Mouse (Mus musculus) cerebellum, postnatal 25 days (tissue): ENCODE measurements around the gene Chrm3.

Experiments used
- DNase-seq, 2 experiments: peaks; one replicate each; pipeline ENCODE4 v3.0.0; 2021; ENCODE audit warnings: mixed read lengths in 2 of 2

Gene Chrm3

DNA sequence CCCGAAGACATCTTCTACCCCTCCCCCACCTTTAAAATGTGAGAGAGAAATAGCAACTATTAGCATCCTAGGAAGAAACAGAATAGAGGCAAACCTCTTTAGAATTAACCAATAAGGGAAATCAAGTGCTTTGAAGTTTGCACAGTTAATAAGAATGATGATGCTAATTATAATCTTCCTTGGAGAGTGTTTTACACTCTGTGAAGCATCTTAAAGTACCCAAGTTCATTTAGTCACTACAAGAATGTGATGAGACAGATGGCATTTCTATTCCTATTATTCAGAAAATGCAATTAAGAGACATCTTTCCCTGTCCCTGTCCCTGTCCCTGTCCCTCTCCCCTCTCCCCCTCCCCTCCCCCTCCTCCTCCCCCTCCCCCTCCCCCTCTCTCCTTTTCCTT, 382.9 kb downstream of the Chrm3 start:
- no peak for DNase-seq

DNA sequence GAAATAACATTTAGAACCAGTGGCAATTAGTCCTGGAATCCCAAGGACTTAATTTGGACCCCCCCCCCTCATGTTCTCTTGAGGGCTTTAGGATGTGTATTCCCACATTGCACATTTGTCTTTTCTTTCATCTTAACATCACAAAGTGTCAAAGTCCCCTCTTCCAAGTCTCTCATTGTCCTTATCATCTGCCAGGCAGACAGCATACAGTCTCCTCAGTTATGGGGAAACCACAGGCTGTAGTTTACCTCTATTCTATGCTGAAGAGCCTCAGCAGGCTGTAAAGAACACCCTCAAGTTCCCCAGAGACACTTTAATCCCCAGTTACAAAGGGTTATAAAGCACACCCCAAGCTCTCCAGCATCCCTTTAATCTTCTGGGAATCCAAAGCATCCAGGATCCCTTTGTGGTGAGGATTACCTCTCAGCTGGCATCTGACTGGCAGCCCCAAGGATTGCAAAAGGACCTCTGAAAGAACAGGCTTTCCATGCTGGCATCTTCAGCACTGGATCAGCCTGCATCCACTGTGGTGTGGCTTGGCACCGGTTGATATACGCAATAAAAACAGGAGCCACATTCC, 386.8 kb downstream of the Chrm3 start:
- no peak for DNase-seq

DNA sequence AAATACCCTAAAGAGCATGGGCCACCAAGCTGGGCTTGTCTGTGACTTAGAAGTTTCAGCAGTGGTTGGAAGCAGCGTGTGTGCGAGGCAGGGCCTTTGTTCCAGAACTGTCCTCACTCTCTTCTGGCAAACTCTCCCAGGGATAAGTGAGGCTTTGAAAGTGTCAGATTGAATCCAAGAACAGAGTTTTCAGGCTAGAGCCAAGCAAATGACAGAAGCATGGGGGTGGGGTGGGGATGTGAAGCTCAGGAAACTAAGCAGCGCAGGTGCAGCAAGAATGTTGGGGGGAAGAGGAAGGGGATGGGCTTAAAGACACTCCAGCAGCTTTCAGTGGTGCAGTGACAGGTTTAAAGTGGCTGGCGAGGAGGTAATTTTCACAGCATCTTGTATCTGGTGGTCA, 388.8 kb downstream of the Chrm3 start:
- DNase-seq: no peak

DNA sequence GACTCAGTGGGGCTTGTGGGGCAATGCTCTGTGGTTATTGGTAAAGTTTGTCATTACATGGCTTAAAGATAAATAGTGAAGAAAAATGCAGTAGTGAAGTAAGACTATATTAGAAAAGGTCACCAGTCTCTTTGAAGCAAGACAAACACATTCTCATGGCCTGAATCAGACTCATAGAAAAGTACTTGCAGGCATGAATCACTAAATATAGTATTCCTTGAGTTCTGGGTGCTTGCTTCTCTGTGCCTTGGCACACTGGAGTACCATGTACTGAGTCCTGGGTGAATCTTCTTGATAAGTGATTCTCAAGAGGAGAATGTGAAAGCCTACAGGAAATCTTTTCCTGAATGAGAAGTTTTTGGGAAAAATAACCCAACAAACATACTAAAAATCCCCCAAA, 408.0 kb downstream of the Chrm3 start:
- DNase-seq: no peak

DNA sequence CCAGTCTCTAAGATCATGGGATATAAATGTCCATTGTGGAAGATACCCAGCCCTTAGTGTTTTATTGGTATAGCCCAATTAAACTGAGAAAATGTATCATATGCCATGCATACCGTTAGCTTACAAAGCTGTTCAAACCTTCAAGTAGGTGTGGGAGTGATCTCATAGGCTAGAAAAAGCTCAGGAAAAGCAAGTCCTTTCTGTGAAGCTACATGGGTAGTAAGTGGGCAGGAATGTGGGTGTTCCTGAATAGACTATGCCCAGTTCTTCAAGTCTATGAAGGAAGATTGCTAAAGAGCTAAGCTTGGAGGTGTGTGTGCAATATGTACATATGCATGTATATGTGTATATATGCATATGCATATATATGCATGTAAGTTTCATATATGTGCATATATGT, 409.3 kb downstream of the Chrm3 start:
- DNase-seq: no peak

DNA sequence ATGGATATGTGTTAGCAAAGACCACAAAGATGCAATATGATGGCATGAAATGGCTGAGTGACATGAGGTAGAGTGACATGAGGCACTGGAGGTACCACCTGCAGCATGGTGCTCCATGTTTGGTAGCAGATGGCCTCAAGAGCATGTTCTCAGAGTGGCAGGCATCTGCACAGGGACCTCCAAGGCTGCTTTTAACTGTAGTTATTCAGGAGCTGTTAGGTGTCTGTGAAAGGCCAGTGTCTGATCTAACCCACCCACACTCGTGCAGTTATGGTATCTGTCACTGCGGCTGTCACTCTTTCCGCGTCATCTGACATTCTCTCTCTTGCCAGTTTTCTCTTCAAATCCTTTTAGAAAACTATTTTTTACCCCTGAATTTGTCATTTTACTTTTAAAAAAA, 411.6 kb downstream of the Chrm3 start:
- no peak for DNase-seq

DNA sequence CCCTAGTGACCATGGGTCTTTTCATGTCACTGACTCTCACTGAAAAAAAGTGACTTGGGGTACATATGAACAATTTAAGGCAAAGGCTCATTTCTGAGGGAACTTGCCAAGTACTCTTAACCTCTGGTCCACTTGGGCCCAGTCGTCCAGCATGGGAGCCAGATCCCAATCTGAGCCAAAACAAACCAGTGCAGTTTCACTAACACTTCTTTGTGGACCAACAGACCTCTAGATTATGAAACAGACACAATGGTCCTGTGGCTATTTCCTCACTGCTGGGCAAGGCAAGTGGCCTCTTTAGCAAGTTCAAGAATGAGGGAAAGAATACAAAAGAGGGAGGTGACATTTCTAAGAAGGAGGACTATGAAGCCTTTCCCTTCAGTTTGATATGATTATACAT, 420.5 kb downstream of the Chrm3 start:
- DNase-seq: no peak

DNA sequence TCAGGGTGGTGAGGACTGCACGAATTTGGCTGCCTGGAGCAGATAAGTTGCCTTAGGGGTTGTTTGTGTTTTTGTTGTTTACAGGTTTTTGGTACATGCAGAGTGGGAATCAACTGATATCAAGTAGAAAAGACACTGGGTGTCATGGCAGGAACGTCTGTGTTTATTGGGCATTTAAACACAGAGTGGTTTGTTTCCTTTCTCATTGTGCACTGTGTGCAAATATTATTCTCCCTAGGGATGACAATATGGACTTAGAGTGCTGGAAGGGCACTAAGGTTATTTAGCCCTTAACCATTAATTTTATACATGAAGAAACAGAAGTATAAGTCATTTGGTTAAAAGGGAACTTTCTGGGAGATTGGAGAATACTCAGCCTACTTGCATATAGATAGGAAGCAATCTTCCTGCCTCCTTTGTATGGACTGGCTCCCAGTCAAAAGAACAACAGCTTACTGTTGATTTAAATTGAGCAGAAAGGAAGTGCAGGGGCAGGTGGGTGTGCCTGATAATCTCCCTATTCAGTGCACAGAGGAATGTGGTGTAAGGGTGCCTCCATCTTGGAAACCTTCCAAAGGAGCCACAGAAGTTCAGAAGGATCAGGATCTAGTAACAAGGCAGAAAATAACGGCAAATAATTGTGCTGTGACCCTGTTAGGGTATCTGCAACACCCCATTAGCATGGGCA, 421.7 kb downstream of the Chrm3 start:
- no peak for DNase-seq

DNA sequence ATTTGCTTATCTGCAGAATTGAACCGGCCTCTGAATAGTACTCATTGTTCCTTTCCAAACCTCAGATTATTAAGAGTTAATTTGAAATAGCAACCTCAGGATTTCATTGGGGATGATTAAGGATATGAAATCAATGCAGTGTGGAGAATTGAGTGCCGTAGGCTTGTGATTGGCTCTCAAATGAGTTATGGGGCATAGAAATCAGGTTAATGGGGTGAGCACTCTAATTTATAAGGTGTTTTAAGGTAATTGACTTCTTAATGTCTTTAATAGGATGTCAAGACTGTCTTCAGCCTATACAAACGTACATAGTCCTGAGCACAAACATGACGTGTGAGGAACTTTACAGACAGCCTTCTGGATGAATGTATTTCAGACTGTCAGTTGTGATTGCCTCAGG, 427.9 kb downstream of the Chrm3 start:
- DNase-seq: no peak

DNA sequence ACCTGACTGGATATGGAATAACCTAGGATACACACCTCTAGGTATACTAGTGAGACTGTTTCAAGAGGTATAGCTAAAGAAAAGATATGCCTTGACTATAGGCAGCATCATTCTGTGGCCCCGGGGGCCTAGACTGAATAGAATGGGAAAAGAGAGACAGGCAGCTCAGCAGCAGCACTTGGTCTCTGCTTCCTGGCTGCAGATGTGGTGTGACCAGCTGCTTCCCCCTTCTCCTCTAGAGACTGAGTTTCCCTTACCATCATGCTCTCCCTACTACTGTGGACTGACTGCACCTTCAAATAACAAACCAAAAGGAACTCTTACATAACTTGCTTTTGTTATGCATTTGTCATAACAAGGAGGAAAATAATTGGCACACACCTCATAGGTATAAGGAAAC, 430.0 kb downstream of the Chrm3 start:
- no peak for DNase-seq

DNA sequence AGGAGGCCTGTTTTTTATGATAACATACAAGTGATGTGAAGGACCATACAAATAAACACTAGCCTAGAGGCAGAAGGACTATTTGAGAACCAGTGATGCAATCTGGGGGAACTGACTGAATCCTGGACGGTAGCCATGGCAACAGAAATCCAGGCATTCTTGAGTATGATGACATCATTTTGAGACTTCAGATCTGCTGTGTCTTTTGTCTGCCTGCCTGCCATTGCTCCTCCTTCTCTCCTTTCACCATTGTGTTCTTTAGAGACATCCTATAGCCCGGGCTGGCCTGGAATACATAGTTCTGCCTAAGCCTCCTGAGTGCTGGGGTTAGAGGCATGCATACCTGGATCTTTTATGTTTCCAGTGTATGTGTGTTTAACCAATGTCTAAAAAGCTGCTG, 430.7 kb downstream of the Chrm3 start:
- no peak for DNase-seq

DNA sequence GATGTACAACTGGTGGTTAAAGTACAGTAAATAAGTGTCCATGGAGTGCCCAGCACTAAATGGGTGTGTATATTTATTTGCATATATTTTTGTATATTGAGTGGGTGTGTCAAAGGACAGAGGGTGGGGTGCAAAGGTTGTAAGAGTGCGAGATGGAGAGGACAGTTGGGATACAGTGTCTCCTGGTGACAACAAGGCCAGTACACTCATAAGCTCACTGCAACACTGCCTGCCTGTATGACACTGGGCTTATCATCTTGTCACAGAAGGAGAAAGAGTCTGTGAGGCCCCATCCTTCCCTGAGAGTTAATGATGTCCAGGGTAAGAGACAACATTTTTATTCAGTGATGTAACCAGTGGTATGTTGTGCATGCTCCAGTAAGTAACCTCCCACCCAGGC, 439.5 kb downstream of the Chrm3 start:
- no peak for DNase-seq

DNA sequence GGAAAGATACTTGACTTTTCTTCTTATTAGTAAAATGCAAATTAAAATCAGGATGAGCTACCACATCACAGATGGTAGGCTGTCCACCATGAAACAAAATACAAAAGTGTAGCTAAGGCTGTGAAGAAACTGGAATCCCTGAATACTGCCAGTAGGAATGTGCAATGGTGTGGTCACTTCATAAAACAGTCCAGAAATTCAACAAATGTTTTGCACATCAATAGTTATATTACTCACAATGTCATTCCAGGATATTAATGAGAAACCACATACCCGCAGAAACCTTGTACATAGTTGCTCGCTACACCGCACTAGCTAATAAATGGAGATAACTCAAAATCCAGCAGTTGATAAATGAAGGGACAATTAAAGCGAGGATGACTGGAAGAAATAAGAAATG, 447.9 kb downstream of the Chrm3 start:
- no peak for DNase-seq

DNA sequence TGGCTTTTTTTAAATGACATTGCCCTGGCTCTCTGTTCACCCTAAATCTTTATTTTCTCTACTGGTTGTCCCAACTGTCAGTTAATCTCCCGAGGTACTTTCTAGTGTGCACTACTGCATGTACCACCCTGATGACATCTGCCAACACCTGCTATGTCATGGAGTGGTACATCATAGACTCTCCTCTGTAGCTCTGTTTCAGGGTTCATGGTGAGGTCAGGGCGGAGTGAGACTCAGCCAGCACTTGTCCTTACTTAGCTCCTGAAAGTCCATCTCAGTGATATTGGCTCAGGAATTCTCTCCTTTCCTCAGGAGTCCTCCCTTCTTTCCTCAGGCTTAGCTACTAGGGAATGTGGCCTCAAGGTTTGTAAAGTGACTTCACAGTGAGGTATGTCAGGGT, 451.9 kb downstream of the Chrm3 start:
- DNase-seq: no peak

DNA sequence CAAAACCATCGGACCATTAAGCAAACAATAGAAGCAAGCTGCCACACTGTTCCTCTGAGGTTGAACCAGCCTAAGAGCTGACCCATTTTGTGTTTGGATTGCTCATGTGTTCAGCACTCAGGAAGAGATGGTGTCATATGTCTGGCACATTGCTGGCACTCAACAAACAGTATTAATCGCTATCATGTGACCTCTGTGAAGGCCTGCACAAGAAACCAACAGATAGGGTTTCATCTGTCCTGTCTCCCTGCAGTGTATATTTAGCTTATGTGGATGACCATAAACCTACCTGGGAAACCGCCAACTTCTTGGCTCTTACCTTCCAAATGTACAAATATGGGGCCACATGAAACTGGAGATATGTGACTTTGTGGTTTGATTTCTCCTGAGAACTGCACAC, 453.4 kb downstream of the Chrm3 start:
- no peak for DNase-seq

DNA sequence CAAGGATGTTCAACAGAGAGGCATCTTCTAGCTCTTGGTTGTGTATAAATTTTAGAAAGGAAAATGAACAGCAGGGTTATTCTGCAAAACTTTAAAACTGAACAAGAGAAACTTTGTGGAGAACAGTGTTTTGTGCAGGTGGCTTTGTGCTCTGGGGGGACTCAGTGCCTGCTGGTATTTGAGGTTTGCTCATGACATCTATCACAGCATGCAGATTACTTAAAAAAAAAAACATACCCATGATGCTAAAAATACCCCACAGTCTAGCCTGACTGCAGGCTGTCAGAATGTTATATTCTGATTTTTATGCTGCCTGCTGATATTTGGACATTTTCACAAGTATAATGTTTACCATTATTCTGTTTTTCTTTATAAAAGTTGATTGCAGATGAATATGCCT, 456.2 kb downstream of the Chrm3 start:
- DNase-seq: no peak

DNA sequence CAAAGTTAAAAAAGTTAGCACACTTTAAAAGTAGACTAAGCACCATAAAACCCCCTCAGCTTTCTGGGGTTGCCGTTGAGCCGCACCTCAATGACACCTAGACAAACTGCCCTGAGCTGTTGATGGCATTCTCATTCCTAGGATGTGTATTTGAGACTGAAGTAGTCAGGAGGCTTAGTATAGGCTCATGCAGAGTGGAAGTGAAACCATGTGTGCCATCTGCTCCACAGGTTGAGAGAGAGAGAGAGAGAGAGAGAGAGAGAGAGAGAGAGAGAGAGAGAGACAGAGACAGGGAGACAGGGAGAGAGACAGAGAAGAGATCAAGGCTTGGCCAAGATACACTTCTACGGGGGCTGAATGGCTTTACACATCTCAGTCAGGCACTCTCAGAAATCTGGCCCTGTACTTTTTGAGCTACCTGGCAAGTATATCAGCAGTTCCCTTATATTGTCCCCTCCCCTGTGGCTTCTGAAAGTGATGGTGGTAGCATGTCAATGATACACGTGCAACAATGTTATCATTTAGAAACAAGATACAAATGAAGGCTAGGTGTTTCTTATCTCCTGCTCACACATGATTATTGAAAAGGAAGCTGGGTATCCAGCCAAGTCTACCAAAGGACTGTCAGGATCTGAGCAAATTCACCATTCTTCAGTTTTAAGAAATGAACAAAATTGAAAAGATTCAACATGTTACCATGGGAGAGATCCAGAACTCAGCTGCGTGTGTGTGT, 459.8 kb downstream of the Chrm3 start:
- no peak for DNase-seq

DNA sequence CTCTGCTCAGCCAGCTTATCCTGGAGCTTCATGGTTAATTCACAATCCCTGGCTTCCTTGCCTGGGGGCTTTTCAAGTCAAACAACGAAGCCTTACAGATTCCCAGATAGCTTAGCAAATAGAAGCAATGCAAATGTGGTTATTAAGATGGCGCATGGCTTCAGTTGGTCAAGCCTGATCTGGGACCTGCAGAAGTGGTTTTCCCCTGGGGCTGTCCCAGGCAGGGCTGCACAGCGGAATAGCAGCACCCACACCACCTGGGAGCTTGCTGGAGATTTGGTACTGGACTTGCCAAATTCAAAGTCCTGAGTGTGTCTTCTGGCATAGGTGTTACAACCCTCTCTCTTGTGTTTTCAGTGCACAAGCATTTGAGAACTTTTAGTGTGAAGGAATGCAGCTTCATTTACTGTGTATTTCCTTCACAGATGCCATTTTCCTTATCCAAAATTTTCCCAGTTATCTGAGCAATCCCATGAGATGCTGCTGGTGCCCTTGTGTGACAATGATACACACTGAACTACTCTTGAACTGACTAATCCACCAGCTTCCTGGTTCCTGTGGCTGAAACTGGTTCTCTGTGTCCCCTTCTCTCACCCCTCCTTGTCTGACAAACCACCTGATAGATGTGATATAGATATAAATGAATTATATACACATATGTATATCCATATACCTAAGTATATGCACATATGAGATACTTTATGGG, 461.8 kb downstream of the Chrm3 start:
- DNase-seq: no peak

DNA sequence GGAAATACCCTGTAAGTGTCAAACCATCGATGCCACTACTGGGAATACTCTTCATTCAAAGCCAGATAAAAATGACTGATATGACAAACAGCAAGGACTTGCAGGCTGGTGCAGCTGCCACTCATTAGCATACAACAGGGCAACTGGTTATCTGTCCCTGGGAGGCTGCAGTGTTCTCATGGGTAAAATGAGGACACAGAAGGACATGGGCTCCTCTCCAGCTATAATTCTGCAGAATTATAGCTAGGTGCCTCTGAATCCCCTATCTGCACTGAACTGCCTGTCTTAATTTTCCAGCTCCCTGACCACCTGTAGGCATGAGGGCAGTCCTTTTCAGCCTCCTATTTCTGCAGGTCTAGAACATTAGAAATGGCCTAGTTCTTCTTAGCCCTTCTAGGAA, 463.4 kb downstream of the Chrm3 start:
- DNase-seq: no peak

DNA sequence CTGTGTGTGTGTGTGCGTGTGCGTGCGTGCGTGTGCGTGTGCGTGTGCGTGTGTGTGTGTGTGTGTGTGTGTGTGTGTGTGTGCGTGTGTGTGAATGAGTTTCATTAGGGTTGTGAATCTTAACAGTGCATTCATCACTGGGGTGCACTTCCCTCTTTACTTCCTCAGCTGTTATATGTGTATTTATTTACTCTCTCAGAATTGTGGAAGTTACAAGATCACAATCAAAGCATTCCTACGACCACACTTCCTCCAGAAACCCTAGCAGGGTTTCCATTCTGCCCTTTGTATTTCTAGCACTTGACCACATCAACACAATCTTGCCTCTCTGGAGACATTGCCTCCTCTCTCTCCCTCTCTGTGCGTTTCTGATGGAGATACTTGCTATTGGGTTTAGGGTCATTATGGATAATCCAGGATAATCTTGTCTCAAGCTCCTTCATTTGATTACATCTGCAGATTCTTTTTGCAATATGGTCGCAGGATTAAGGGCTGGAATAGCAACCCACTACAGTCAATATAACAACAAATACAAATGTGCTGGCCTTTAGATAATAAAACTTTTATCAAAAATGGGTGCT, 465.5 kb downstream of the Chrm3 start:
- no peak for DNase-seq

DNA sequence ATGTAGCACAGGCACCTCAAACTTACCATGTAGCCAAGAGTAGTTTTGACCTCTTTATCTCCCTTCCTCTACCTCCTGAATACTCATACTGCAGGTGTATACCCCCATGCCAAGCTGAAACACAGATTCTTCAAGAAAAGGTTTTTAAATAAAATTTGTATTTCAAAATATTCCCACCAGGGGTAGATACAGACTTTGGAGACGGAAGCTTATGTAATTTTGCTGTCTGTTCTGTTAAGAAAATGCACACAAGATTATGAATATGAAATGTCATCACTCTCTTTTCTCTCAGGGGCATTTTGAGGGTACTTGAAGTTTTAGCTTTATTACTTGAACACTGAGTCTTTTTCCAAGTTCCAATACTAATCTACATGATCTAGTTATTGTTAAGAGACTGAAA, 469.6 kb downstream of the Chrm3 start:
- DNase-seq: no peak

DNA sequence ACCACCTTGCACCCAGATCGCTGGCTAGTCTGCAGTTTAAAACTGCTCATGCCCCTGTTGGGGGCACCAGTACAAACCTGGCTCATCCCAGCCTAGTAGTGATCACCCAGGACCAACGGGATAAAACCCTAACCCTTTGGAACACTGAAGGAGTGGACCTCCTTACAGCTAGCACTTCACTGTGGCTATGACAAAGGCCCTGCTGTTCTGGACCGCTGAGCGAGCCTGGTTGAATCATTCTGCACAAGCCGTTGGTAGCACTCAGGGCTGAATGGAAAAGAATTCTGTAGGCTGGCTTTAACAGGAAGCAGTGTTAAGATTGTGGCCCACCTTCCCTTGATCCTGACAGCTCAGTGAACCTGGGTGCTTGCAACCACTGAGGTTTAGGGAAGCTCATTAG, 470.2 kb downstream of the Chrm3 start:
- no peak for DNase-seq

DNA sequence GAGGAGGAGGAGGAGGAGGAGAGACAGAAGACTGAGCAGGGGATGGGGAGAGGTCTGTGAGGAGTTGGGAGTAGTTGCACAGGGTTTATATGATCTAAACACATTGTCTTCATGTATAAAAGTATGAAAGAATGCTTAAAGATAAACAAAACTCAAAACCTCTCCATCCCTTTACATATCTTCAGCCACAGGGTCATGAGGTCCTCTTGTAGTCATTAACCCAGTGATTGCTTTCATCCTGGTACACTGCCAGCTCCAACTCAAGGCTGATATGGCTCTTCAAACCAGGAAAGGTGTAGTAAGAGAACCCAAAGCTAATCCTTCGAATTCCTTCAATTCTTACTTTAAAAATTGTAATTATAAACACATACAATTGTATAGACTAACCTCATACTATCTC, 470.7 kb downstream of the Chrm3 start:
- no peak for DNase-seq

DNA sequence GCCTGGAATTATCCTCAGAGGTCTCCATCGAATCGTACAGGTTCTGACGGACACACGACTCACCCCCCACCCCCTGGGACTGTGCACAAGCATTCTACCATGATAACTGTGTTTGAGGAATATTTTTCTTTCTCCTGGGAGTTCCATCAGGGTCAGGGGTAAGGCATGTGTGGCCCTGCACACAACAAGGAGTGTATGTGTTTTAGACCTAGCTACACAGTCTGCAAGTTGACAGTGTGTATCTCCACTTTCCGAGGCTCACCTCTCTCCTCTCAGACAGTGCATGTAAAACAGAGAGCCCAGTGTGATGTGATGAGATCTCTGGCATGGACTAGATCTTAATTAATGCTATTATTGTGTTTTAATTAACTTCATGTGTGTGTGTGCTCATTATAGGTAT, 472.4 kb downstream of the Chrm3 start:
- DNase-seq: no peak
